Mouse (Mus musculus): ENCODE data around the gene Stom.

Stom gene

GRCm38 (mm10) chr2:35336388-35337280 is at the start of gene Stom:
Gene Stom, minus strand, starts transcription at chr2:35336976.
- DNase-seq (ENCODE audit: low read depth, low spot score): peak; percentile 99

GRCm38 (mm10) chr2:35385441-35385871 is 48.7 kb upstream of the Stom start:
- no peak for DNase-seq (ENCODE audit: low read depth, low spot score)

- DNase-seq (ENCODE audit: low read depth, low spot score): no peak
Observed at GRCm38 (mm10) chr2:35379306-35379705, 42.5 kb upstream of the Stom start.

GRCm38 (mm10) chr2:35377600-35377999 is 40.8 kb upstream of the Stom start:
- DNase-seq (ENCODE audit: low read depth, low spot score): peak; percentile 75

GRCm38 (mm10) chr2:35373003-35373402 is 36.2 kb upstream of the Stom start:
- peak; percentile 85 for DNase-seq (ENCODE audit: low read depth, low spot score)

GRCm38 (mm10) chr2:35370686-35371085 is 33.9 kb upstream of the Stom start:
- DNase-seq (ENCODE audit: low read depth, low spot score): no peak

- no peak for DNase-seq (ENCODE audit: low read depth, low spot score)
Observed at GRCm38 (mm10) chr2:35367629-35368028, 30.9 kb upstream of the Stom start, which contains the start of gene 4930568D16Rik. Gene 4930568D16Rik, minus strand, starts transcription at chr2:35367729.

GRCm38 (mm10) chr2:35349184-35349583 is 12.4 kb upstream of the Stom start:
- DNase-seq (ENCODE audit: low read depth, low spot score): peak; percentile 72

GRCm38 (mm10) chr2:35345984-35346383 is 9.2 kb upstream of the Stom start:
- DNase-seq (ENCODE audit: low read depth, low spot score): no peak

GRCm38 (mm10) chr2:35342605-35343004 is 5.8 kb upstream of the Stom start:
- DNase-seq (ENCODE audit: low read depth, low spot score): peak; percentile 93

- peak; percentile 28 for DNase-seq (ENCODE audit: low read depth, low spot score)
Observed at GRCm38 (mm10) chr2:35338707-35339106, 1.9 kb upstream of the Stom start.

GRCm38 (mm10) chr2:35338036-35338435 is 1.3 kb upstream of the Stom start:
- peak; percentile 25 for DNase-seq (ENCODE audit: low read depth, low spot score)

GRCm38 (mm10) chr2:35337419-35337818 is 643 bp upstream of the Stom start:
- no peak for DNase-seq (ENCODE audit: low read depth, low spot score)

GRCm38 (mm10) chr2:35335620-35336019 is 1.2 kb downstream of the Stom start:
- DNase-seq (ENCODE audit: low read depth, low spot score): peak; percentile 42

GRCm38 (mm10) chr2:35333670-35334069 is 3.1 kb downstream of the Stom start:
- no peak for DNase-seq (ENCODE audit: low read depth, low spot score)

- no peak for DNase-seq (ENCODE audit: low read depth, low spot score)
Observed at GRCm38 (mm10) chr2:35331205-35331604, 5.6 kb downstream of the Stom start.

- DNase-seq (ENCODE audit: low read depth, low spot score): no peak
Observed at GRCm38 (mm10) chr2:35329061-35329460, 7.7 kb downstream of the Stom start.

GRCm38 (mm10) chr2:35328064-35328792 is 8.5 kb downstream of the Stom start:
- DNase-seq (ENCODE audit: low read depth, low spot score): no peak

GRCm38 (mm10) chr2:35327583-35327982 is 9.2 kb downstream of the Stom start:
- no peak for DNase-seq (ENCODE audit: low read depth, low spot score)

GRCm38 (mm10) chr2:35326931-35327330 is 9.8 kb downstream of the Stom start:
- DNase-seq (ENCODE audit: low read depth, low spot score): no peak

GRCm38 (mm10) chr2:35325930-35326329 is 10.8 kb downstream of the Stom start:
- no peak for DNase-seq (ENCODE audit: low read depth, low spot score)

- no peak for DNase-seq (ENCODE audit: low read depth, low spot score)
Observed at GRCm38 (mm10) chr2:35322404-35323164, 14.2 kb downstream of the Stom start.

All from 3T3-L1 (cell line).